Mouse (Mus musculus) kidney, embryonic 15.5 days (tissue): ENCODE data around the gene Col4a2. TPM values are rescaled to one million over a fixed set of nuclear protein-coding genes. Genes with fewer than 3 reads are reported as not detected.

Experiments used
- ATAC-seq: fragments of 200-750 bp; cut with Nextera tagmentation; replicated peaks from 2 replicates; pipeline ENCODE4 v1.8.0; 2017; ENCODE audit warnings: moderate TSS enrichment; ENCODE audit not compliant: low FRiP score
- H3K27ac ChIP-seq: fragments of 300-500 bp; sonication (generic); 2 replicates; pipeline ENCODE4 v1.5.1; 2015; ENCODE audit warnings: mild to moderate bottlenecking, inconsistent platforms
- H3K27me3 ChIP-seq: fragments of 300-500 bp; sonication (generic); 2 replicates; pipeline ENCODE4 v1.6.1; 2015; ENCODE audit warnings: inconsistent platforms
- H3K36me3 ChIP-seq: fragments of 300-500 bp; sonication (generic); 2 replicates; pipeline ENCODE4 v1.6.1; 2015; ENCODE audit warnings: inconsistent platforms
- H3K4me1 ChIP-seq: fragments of 300-500 bp; sonication (generic); 2 replicates; pipeline ENCODE4 v1.6.1; 2015; ENCODE audit warnings: inconsistent platforms
- H3K4me2 ChIP-seq: fragments of 300-500 bp; sonication (generic); 2 replicates; pipeline ENCODE4 v1.6.1; 2015; ENCODE audit warnings: moderate library complexity, mild to moderate bottlenecking, inconsistent platforms
- H3K4me3 ChIP-seq: fragments of 300-500 bp; sonication (generic); replicated peaks from 2 replicates; pipeline ENCODE4 v1.5.1; 2015; ENCODE audit warnings: mild to moderate bottlenecking, inconsistent platforms
- H3K9ac ChIP-seq: fragments of 300-500 bp; sonication (generic); 2 replicates; pipeline ENCODE4 v1.6.1; 2015; ENCODE audit warnings: mild to moderate bottlenecking, inconsistent platforms
- H3K9me3 ChIP-seq: fragments of 300-500 bp; sonication (generic); replicated peaks from 2 replicates; pipeline ENCODE4 v1.6.1; 2016; ENCODE audit warnings: inconsistent platforms
- WGBS: fragments of 180-500 bp; shearing (Covaris S2); methylation state at CpG from one replicate; pipeline ENCODE4 v1.1.7; 2015; ENCODE audit warnings: mixed read lengths; 5-methylcytosine and 5-hydroxymethylcytosine counted together
- polyA plus RNA-seq: library from polyadenylated mRNA; unstranded; fragments of >200 nt; fragmentation: Nextera tagmentation; extraction: Ambion mirVana; gene quantifications from 2 replicates; pipeline ENCODE4 v1.2.1, GENCODE M21; 2015

The Col4a2 gene
- polyA plus RNA-seq, 1 experiment from 2014 or later = 116 TPM

DNA sequence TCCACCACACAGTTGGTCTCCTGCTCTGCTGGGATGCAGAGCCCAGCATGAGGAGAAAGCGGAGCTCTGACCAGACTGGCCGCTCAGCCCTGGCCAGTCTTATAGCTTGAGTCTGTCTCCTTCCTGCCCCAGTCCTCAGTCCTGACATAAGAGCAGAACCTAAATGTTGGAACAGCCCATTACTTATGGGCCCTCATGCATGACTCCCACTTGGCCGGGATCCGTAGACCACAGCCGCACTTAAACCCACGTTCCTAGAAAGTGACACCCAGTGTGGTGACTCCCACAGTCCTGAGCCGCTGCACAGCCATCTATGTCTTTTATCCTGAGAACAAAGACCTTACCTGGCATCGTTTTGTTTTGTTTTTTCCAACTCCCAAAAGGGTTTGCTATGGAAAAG is 2.0 kb downstream of the Col4a2 start:
- Histone ChIP-seq H3K27me3 (no peaks in the 10 kb centered on the region), H3K4me3 (peak overlapping the region; percentile 91)
- ATAC-seq = peak; percentile 8; the same call in 1 of the 2 replicates

GRCm38 (mm10) chr8:11315179-11315943 is 2.8 kb downstream of the Col4a2 start:
- H3K4me1 ChIP-seq = peaks cover 56% of the 10 kb centered on the region
- no peak for ATAC-seq
- H3K4me2 ChIP-seq = peak overlapping the region; percentile 81
- no peak overlapping the region for H3K9ac ChIP-seq
- no peaks in the 10 kb centered on the region for H3K9me3 ChIP-seq
- H3K4me3 ChIP-seq = peak overlapping the region; percentile 91
- WGBS = 85% methylated on average over 16 of the region's 16 CpGs
- peaks cover 30% of the 10 kb centered on the region for H3K36me3 ChIP-seq
- 0 out of 2 replicates have a peak overlapping the region, but pooled peaks have one; percentile 16 for H3K27ac ChIP-seq
- no peaks in the 10 kb centered on the region for H3K27me3 ChIP-seq

More for the DNA sequence above, 2.0 kb downstream of the Col4a2 start:
- H3K4me2 ChIP-seq = peak overlapping the region; percentile 81
- peak overlapping the region; percentile 94 for H3K27ac ChIP-seq
- H3K4me1 ChIP-seq = peaks cover 64% of the 10 kb centered on the region
- H3K9ac ChIP-seq = peak overlapping the region; percentile 97; the same call in 1 of the 2 replicates
- peaks cover 25% of the 10 kb centered on the region for H3K36me3 ChIP-seq
- 46% methylated on average over 8 of the region's 8 CpGs for WGBS
- H3K9me3 ChIP-seq = no peaks in the 10 kb centered on the region

DNA sequence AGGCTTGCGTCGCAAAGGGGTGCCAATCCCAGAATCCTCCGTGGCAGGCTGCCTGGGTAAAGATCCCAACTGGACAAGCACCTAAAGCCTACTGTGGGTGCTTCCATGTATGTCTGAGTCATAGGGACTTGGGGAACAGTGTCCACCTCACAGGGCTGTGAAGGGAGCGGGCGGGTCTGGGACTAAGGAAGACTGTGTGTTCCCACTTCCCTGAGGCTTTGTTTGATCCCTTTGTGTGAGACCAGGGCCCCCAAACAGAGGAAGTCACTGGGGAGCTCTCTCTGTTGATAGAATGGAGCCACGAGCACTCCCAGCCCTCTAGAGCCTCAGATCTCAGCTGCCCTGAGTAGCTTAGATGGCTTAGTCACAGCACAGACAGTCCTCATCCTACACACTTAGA is 3.5 kb downstream of the Col4a2 start:
- no peaks in the 10 kb centered on the region for H3K27me3 ChIP-seq
- H3K4me1 ChIP-seq = peaks cover 52% of the 10 kb centered on the region
- H3K4me3 ChIP-seq = no peak overlapping the region
- H3K27ac ChIP-seq = no peak overlapping the region
- no peak for ATAC-seq
- H3K36me3 ChIP-seq = peaks cover 36% of the 10 kb centered on the region
- H3K9me3 ChIP-seq = no peaks in the 10 kb centered on the region
- no peak overlapping the region for H3K9ac ChIP-seq
- H3K4me2 ChIP-seq = 0 out of 2 replicates have a peak overlapping the region, but pooled peaks have one; percentile 81
- 87% methylated on average over 6 of the region's 6 CpGs for WGBS

DNA sequence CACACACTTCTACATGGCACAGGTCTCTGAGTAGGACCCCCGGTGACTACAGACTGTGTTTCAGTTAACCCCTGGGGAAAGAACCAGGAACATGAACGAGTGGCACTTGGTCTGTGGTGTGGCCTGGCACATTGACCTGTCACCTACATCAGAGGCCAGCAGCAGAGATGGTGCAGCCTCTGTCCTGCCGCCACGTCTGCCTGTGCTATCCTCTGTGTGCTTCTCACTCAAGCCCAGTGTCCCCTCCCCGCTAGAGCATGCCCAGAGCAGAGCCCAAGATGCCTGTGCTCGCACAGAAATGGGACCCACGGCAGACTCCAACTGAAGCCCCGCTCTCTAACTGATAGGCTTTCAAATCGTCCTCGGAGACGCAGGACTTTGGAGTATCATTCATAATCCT is 6.8 kb downstream of the Col4a2 start:
- H3K9ac ChIP-seq = no peak overlapping the region
- no peaks in the 10 kb centered on the region for H3K9me3 ChIP-seq
- no peak overlapping the region for H3K4me3 ChIP-seq
- H3K27me3 ChIP-seq = no peaks in the 10 kb centered on the region
- 87% methylated on average over 11 of the region's 11 CpGs for WGBS
- no peak overlapping the region for H3K27ac ChIP-seq
- peaks cover 57% of the 10 kb centered on the region for H3K4me1 ChIP-seq
- peaks cover 36% of the 10 kb centered on the region for H3K36me3 ChIP-seq
- no peak overlapping the region for H3K4me2 ChIP-seq
- no peak for ATAC-seq

DNA sequence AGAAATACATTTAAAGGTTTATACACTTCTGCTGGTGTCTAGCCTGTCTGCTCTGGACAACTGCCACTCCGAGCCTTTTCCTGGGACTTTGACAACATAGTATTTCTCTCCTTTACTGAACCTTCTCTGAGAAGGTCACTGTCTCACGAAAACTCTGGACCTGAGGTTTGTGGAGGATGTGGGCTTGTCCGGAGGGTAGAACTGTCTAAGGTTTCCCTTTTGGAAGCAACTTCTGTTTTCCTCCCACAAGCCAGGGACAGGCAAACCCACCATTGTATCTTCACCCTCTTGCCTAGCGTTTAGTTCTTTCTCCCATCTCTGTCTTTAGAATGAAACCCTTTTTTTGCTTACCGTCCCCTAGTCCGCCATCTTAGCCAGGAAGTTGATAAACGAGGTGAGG is 9.2 kb downstream of the Col4a2 start:
- Histone ChIP-seq H3K27me3 (no peaks in the 10 kb centered on the region), H3K9me3 (no peaks in the 10 kb centered on the region), H3K9ac (no peak overlapping the region), H3K27ac (peak overlapping the region; percentile 3; the same call in 1 of the 2 replicates), H3K4me3 (no peak overlapping the region), H3K4me1 (peaks cover 55% of the 10 kb centered on the region), H3K4me2 (no peak overlapping the region), H3K36me3 (peaks cover 33% of the 10 kb centered on the region)
- 75% methylated on average over 7 of the region's 7 CpGs for WGBS
- ATAC-seq = no peak

- WGBS = 78% methylated on average over 5 of the region's 5 CpGs
- ATAC-seq = no peak
- Histone ChIP-seq H3K9me3 (no peaks in the 10 kb centered on the region), H3K4me2 (no peak overlapping the region), H3K4me3 (no peak overlapping the region), H3K27me3 (no peaks in the 10 kb centered on the region), H3K27ac (peak overlapping the region; percentile 73), H3K36me3 (peaks cover 25% of the 10 kb centered on the region), H3K4me1 (peaks cover 58% of the 10 kb centered on the region), H3K9ac (no peak overlapping the region)
Measured at GRCm38 (mm10) chr8:11322724-11323585, 10.3 kb downstream of the Col4a2 start.

- Histone ChIP-seq H3K27ac (peak overlapping the region; percentile 73; the same call in 1 of the 2 replicates), H3K4me1 (peaks cover 65% of the 10 kb centered on the region), H3K4me3 (no peak overlapping the region), H3K9me3 (no peaks in the 10 kb centered on the region), H3K27me3 (no peaks in the 10 kb centered on the region), H3K4me2 (no peak overlapping the region), H3K36me3 (peaks cover 21% of the 10 kb centered on the region; the same call in 1 of the 2 replicates), H3K9ac (no peak overlapping the region)
- WGBS = 72% methylated on average over 1 of the region's 1 CpGs
- no peak for ATAC-seq
Measured at GRCm38 (mm10) chr8:11323681-11324080, 11.1 kb downstream of the Col4a2 start.

- no peak overlapping the region for H3K4me2 ChIP-seq
- no peak overlapping the region for H3K9ac ChIP-seq
- H3K27ac ChIP-seq = peak overlapping the region; percentile 22; the same call in 1 of the 2 replicates
- ATAC-seq = no peak
- H3K4me3 ChIP-seq = no peak overlapping the region
- H3K36me3 ChIP-seq = peaks cover 12% of the 10 kb centered on the region; the same call in 1 of the 2 replicates
- 72% methylated on average over 6 of the region's 6 CpGs for whole genome bisulfite sequencing
- peaks cover 72% of the 10 kb centered on the region for H3K4me1 ChIP-seq
- H3K27me3 ChIP-seq = no peaks in the 10 kb centered on the region
- no peaks in the 10 kb centered on the region for H3K9me3 ChIP-seq
Measured at GRCm38 (mm10) chr8:11324801-11325395, 12.3 kb downstream of the Col4a2 start.

GRCm38 (mm10) chr8:11327298-11327697 is 14.7 kb downstream of the Col4a2 start:
- WGBS = 18% methylated on average over 4 of the region's 4 CpGs
- no peaks in the 10 kb centered on the region for H3K27me3 ChIP-seq
- H3K27ac ChIP-seq = peak overlapping the region; percentile 91
- H3K4me1 ChIP-seq = peaks cover 82% of the 10 kb centered on the region
- no peak overlapping the region for H3K4me3 ChIP-seq
- no peak overlapping the region for H3K9ac ChIP-seq
- 0 out of 2 replicates have a peak, but pooled peaks cover 3% of the 10 kb centered on the region for H3K36me3 ChIP-seq
- H3K4me2 ChIP-seq = 0 out of 2 replicates have a peak overlapping the region, but pooled peaks have one; percentile 1
- no peaks in the 10 kb centered on the region for H3K9me3 ChIP-seq
- ATAC-seq = peak; percentile 86

GRCm38 (mm10) chr8:11327722-11328417 is 15.3 kb downstream of the Col4a2 start:
- Histone ChIP-seq H3K36me3 (0 out of 2 replicates have a peak, but pooled peaks cover 3% of the 10 kb centered on the region), H3K27me3 (no peaks in the 10 kb centered on the region), H3K9ac (no peak overlapping the region), H3K27ac (peak overlapping the region; percentile 91), H3K4me1 (peaks cover 79% of the 10 kb centered on the region), H3K9me3 (no peaks in the 10 kb centered on the region), H3K4me2 (0 out of 2 replicates have a peak overlapping the region, but pooled peaks have one; percentile 1), H3K4me3 (no peak overlapping the region)
- ATAC-seq = peak; percentile 62
- 32% methylated on average over 5 of the region's 5 CpGs for WGBS

DNA sequence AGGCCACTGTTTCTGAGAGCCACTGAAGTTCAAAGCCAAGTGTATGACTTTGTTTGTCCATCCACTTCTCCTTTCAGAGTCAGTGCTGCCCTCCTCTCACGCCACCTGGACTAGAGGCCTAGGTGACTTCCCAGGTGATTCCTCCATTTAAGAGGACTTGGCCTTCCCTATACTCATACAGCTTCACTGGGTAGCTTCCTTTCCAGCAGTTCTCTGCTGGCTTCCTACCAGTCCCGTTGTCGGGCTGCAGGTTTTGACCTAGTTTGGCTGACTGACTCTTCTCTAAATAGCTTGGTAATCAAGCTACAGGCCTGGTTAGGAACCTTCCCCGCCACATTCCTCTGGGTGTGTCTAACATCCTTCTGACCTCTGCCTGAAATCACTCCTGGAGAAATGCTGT is 19.0 kb downstream of the Col4a2 start:
- no peak for ATAC-seq
- Histone ChIP-seq H3K36me3 (0 out of 2 replicates have a peak, but pooled peaks cover 3% of the 10 kb centered on the region), H3K27ac (no peak overlapping the region), H3K4me3 (no peak overlapping the region), H3K4me2 (no peak overlapping the region), H3K27me3 (no peaks in the 10 kb centered on the region), H3K4me1 (peaks cover 77% of the 10 kb centered on the region), H3K9me3 (no peaks in the 10 kb centered on the region), H3K9ac (no peak overlapping the region)
- WGBS = 69% methylated on average over 4 of the region's 4 CpGs
